Mouse (Mus musculus) CH12F3 (cell line): ENCODE data around the gene Nepn.

Experiments
- in situ Hi-C: fragments of 300-500 bp; cut with MboI; formaldehyde crosslinking; loops from 2 replicates; pipeline ENCODE4 v1.14.3; 2020; ENCODE audit warnings: low sequenced_read_pairs

Gene Nepn

DNA sequence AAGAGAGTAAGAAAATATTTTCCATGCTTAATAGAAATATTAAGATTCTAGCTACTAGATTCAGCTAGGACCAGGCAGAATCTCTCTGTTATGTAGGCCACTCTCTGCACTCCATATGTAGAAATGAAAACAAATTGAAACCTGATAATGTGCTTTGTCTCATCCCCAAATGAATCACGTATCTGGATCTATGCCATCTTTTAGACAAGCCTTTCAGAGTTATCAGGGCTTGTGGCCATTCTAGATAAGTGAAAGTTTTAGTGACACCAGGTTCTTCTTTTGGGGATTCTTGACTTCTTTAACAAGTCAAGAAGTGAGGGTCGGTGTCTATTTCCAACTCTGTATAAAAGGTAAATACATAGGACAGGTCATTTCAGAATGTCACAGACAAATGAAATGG is 9.9 kb downstream of the Nepn start:
- in situ Hi-C loops: no loop called here

DNA sequence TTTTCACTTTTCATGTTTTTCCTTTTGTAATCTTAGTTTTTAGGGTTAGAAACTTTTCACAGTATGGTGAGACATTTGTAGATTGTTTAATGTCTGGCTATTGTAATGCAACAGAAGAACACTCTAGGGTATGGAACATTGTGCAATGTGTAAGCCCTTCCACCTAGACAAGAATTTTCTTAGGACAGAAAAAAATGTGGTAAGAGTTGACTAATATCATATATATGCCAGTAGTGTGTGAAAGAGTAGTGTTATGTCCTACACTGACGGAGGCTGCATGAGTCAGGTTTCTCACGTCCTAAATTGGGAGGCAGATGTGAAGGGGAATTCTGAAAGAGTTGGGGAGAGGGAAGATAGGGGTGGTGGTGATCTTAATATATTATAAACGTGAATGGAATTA is 10.9 kb downstream of the Nepn start:
- in situ Hi-C loops: no loop called here

DNA sequence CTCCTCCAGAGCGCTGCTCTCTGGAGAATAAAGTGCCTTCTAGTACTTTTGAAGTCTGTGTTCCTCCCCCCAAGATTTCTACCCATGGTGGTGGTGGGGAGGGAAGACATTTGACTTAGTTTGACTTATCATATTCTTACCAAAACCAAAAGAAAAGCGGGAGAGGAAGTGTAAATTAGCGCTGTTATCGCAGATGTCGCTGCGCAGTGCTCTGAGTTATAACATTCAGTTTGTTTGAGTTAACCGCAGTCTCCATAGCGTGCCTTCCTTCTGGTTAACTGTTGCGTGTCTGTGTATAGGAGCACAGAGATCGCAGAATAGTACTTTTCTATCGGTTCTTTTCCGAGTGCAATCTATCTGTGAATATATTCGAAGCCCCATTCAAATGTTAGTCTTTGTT is 16.4 kb downstream of the Nepn start:
- in situ Hi-C loops: no loop called here

DNA sequence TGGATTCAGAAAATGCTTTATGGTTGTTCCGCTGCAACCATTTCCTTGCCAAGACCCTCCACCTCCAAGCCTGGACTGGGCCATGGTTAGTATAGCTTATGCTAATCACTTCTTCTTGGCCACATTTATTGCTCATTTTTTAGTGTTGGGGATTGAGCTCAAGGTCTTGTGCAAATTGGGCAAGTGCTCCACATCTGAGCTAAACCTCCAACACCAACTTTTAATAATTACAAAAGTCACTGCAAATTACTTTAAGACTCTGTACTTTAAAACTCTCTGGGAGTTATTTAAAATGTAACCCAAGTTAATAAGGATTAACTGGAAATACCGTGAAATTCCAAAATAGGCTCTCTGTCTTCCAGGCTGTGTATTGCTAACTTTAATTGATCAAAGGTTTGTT is 18.8 kb downstream of the Nepn start:
- in situ Hi-C loops: no loop called here

DNA sequence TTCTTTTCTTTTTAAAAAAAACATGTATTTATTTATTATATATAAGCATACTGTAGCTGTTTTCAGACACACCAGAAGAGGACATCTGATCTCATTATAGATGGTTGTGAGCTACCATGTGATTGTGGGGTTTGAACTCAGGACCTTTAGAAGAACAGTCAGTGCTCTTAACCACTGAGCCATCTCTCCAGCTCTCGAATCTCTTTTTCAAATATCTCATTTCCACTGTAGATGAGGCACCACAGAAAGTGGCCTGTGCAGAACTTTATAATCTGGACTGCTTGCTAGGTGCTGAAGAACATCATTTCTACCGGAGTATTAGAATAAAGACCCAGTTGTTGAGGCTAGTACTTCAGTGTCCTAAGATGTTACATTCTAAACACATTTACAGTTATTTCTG is 26.2 kb downstream of the Nepn start:
- in situ Hi-C loops: no loop called here

DNA sequence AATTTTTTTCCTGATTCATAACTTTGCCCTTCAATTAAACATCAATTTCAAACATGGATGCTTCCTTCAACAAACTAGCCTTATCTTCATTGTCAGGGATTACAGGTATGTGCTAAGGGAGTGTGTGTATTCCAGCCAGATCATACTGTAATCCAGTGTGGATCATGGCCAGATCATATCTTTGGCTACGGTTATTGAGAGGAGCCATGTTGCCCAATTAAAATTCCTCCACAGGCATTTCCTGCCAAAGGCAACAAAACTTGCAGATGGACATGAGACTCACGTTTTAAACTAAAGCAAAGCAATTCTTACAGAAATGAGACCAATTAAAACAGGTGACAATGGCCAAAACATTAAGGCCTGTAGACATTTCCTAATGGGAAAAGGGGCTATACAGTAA is 27.7 kb downstream of the Nepn start:
- in situ Hi-C loops: no loop called here

DNA sequence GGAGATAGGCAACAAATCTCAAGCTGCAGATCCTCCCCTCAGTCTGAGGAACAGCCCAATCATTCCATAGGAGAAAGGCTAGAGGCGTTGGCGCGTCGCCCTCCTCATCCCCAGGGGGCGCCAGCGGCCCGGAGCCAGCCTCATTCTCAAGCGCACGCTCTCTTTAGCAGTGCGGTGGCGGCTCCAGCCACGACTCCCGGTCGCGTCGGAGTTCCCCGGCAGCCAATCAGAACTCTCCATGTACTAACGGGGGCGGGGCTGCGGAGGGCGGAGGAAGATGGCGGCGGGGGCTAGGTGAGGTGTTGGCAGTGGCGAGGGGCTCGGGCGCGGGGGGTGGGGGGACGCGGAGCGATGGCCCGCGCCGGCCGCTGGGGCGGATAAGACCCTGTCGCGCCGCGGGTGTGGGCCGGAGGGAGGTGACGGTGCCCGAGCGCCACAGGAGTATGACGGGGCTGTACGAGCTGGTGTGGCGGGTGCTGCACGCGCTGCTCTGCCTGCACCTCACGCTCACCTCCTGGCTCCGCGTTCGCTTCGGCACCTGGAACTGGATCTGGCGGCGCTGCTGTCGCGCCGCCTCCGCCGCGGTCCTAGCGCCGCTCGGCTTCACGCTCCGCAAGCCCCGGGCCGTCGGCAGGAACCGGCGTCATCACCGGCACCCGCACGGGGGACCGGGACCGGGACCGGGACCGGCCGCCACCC is 28.7 kb downstream of the Nepn start, which contains the start of gene Nus1:
TSS of gene Nus1 (plus strand) at position 249 of the 699 bp plus-strand sequence.
- in situ Hi-C loops: no loop called here

DNA sequence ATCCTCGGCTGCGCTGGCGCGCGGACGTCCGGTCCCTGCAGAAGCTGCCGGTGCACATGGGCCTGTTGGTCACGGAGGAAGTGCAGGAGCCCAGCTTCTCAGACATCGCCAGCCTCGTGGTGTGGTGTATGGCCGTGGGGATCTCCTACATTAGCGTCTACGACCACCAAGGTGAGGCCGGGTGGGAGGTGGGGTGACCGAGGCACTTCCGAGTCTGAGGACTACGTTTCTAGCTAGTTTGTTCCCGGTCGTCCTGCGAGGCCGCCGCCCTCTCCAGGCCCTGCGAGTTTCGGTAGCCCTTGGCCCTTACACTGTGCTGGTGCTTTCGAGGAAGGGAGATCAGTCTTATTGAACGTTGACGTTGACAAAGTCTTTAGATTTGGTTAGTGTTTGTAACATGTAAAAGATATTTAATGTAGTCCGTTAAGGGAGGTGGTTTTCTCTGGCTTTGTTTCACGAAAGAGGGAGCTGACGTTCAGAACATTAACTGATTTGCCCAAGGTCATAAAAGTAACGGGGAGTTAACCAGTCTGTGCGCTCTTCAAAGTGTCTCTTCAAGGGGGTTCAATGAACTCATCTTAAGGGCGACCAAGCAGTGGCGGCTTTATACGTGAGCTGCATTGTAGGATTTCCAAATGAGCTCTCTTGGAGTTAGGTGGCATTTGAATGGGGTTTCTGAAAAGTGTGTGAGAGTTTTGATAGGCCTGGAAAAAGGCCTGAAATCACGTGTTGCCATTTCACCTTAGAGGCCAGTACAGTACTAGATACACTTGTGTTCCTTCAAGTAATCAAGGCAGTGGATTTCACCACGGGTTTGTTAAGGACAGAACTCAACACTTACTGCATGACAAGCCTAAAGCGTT is 29.5 kb downstream of the Nepn start:
- in situ Hi-C loops: no loop called here

DNA sequence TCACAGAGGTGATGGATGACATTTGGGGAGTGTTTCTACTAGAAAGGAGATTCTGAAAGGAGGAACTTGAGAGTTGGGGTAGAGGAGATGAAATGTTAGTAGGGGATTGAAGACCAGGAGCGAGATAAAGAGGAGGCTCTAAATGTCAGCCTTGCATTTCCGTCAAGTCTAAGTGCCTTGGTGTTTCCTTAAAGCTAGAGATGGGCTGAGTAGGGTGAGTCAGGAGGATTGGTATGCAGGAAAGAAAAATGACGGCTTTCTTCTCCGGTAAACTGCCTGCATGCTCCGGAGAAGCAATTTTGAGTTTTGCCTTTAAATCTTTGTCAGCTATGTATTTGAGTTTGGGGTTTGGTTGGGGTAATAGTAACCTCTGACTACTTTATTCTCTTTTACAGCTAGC is 30.2 kb downstream of the Nepn start:
- in situ Hi-C loops: no loop called here

DNA sequence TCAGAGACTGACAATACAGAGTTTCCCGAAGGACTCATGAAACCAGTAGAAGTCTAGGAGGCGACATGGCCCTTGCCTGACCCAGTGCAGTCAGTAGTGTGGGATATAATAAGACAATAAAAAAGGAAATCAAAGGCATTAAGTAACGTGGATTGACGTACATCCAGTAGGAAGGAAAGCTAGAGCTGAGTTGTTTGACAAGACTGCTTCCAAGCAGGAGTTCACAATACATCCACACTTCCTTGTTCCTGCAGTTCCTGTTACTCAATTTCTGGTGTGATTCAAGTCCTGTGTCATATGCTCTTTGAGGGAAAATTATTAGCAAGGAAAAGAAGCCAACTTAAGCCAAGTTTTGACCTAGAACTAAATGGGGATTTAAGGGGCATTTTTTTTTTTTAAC is 30.6 kb downstream of the Nepn start:
- in situ Hi-C loops: no loop called here

DNA sequence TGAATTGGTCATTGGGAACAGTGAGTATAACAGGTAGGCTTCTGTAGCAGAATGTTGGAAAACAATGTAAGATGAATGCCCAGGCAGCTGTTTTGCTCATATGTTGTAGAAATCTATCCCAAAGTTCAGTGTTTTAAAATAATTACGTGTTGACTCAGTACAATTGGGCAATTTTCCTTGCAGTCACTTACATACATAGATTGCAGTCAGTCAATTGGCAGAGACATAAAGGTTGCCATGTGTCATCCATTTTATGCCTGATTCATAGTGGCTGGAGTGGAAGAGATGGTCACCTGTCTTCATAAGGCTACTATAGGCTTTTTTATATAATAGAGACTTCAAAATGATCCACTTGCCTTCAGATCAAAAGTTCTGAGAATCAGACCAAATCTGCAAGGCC is 31.8 kb downstream of the Nepn start:
- in situ Hi-C loops: no loop called here

DNA sequence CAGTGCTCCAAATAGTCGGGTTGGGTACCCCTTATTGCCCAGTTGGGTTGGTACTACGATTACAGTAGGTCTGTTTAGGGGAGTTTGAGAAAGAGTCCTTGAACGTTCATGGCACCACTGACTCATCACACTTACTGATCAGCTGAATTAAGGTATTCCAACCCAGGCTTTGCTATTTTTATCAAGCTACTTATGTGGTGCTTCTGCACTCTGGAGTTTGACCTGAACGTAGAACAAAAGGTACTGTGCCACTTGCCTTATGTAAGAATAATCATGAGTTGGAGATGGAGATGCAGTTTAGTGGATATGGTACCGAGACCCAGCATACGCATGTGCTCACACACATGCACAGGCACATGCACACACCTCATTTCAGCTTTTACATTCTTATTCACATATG is 32.9 kb downstream of the Nepn start:
- in situ Hi-C loops: no loop called here

DNA sequence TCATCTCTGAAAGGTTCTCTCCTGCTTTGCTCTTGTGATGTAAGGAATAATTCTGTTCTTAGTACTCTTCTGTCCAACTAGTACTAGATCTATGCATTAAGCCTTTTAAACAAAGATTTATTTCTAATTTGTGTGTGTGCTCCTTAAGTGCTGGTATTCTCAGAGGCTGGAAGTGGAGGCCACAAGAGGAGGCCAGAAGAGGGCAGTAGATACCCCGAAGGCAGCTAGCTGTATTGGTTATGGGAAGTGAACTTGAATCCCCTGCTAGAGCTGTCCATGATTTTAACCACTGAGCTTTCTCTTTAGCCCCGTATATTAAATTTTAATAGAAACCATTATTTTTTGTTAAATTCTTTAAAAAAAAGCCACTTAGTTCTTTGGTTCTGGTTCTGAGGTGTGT is 34.3 kb downstream of the Nepn start:
- in situ Hi-C loops: no loop called here

DNA sequence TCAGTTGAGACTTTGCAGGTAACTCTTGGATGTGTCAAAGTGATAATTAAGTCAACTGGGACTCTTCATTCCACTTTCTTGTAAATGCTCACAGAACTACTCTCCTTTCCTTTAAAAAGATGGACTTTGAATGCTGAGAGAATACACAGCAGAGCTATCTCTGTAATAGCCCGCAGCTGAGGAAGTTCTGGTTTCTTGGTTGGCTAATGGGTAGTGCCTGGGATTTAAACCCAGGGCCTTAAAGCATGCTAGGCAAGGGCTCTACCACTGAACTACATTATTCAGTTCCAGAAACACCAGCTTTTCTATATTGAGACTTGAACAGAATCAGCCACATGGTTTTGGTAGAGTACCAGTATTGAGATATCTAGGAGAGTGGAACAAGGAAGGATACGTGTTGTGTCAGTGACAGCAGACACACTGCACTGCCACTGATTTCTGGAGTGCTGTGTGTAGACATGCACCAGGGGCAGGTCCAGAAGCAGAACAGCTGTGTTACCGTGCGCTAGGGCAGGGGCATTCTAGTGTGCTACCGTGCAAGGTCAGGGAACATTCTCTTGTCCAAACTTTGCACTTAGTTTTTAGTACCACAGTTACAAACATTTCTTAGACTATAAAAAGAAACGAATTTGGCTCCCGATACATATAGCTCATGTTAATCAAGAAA is 37.7 kb downstream of the Nepn start:
- in situ Hi-C loops: no loop called here

DNA sequence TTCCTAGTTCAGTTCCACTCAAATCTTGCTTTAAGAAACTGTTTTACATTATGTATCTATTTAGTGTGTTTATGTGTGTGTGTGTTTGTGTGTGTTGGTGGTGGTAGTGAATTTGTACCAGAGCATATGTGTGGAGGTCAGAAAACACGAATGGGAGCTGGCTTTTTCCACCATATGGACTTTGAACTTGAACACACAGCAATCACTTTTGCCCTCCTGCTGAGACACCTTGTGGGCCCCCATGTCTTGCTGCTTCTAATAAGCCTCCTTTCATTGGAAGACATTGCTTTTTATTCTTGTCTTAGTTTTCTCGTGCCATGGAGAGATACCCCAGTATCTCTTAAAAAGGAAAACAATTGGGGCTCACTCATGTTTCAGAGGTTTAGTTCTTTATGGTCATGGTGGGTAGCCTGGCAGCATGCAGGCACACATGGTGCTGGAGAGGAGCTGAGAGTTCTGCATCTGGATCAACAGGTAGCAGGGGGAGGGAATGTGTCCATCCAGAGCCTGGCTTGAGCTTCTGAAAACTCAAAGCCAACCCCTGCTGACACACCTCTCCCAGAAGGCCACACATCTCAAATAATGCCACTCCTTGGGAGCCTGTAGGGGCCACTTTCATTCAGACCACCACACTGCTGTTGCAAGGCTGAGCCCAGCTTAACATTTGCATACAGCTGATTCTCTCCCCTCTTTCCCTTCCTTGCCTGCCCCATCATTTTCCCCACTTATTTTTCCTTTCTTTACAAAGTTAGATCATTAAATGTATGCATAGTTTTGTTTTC is 39.1 kb downstream of the Nepn start:
- in situ Hi-C loops: no loop called here

DNA sequence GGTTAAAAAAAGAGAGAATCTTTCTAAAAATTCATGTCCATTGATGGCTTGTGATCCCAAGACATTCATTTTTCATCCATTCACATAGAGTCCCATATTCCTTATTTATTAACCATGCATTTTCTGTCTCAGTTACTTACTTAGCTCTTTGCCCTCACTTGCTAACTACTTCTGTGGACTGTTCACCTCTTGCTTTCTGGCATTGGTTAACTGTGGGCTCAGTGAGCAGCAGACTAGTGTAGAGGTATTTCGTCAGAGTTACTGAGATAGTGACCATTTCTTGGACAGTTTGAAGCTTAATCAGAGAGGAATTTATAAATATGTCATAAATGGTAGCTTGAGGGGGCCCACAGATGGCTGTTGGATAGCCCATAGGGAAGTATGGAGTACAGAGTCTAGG is 42.2 kb downstream of the Nepn start:
- in situ Hi-C loops: loop anchor here (10.0 kb wide), 1 partner anchor 104 kb away; no protein-coding TSS in a partner anchor

DNA sequence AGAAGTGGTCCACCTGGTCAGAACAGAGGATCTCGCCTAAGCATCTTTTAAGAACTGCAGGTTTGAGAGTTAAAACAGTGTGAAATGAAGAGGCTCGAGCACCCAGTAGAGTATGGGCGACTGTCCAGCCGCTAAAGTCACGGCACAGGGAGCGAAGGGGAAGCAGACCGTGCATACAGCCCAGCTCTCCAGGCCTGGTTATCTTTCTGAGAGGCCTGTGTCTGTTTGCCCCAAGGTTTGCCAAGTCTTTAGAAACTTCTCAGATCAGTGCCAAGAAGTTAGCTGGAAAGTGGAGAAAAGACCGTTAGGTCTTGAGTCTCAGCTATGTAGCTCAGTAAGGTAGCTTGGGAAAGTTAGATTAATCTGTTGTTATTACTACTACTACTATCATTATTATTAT is 46.1 kb downstream of the Nepn start:
- in situ Hi-C loops: loop anchor here (10.0 kb wide), 1 partner anchor 100 kb away; no protein-coding TSS in a partner anchor
